Mouse (Mus musculus): ENCODE results near the gene Osbpl5.
A peak's percentile ranks its signal among the peaks of the same experiment; 100 is the strongest.

Gene Osbpl5

GRCm38 (mm10) chr7:143756125-143757026 is at the start of gene Osbpl5:
Osbpl5 (minus strand) TSS chr7:143756985.
- DNase-seq (ENCODE audit: low spot score in 2 of 2): no peak

DNA sequence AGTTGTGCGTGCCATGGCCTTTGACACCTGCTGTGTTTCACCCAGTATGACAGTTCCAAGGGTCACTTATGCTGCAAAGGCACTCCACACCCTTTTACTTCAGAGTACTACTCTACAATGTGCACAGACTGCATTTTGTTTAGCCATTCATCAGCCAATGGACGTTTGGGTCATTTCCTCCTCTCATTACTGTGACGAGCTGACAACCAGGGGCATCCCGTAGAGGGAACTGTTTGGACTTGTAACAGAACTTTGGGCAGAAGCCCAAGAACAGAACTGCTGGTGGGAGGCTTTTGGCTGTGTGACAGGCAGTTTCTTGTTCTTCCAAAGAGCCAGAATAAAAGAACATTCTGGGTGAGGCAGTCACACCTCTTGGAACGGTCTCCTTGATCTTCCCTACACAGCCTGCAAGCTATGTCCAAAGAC is 48.4 kb upstream of the Osbpl5 start:
- no peak for DNase-seq (ENCODE audit: low spot score in 2 of 2)

DNA sequence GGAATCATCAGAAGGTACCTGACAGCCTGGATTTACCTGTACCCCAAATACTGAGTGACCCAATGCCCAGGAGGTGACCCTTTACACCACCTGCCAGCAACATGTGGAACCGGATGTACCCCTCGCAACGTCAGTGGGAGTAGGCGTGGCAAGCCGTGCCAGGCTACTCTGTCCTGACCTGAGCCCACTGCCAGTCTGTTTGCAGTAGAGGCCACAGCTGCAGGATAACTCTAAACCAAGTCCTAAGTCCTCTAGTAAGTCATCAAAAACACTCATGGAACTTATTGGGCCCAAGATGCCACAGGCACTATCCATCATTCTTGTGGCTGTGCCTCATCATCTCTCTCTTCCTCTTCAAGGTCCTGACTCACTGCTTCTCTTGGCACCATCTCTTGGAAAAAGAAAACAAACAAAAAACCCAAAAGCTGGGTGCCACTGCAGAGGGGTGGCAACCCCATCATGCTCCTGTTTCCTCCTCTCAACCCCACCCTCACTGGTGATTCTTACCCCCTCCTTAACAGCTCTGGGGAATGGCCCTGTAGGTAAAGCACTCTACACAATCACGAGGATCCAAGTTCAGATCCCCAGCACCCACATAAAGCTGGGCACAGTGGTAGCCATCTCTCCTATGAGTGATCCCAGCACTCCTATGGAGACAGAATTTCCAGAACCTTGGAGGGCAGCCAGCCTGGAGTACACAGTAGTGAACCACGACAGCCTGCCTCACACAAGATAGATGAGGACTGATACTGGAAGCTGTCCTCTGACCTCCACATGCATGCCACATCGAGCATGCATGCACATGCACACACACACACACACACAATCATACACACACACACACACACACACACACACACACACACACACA is 44.6 kb upstream of the Osbpl5 start:
- no peak for DNase-seq (ENCODE audit: low spot score in 2 of 2)

DNA sequence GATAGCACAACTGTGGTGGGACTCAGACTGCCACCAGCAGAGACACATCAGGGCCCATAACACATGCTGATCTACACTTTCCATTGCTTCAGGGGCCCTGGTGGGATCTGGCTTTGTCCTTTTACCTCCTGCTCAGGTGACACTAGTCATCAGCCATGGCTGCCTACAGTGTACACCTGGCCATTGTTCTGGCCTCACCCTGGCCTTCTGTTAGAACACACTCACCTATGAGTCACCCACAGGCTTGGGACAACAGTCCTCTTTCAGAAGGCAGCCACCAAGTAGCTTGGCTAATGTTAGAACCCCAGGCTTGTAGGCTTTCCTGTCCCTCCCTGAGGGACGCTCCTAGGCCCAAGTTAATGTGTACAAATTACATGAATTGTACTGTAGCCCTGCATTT is 44.0 kb upstream of the Osbpl5 start:
- DNase-seq (ENCODE audit: low spot score in 2 of 2): no peak

- no peak for DNase-seq (ENCODE audit: low spot score in 2 of 2)
Observed at GRCm38 (mm10) chr7:143798783-143799182, 42.0 kb upstream of the Osbpl5 start.

DNA sequence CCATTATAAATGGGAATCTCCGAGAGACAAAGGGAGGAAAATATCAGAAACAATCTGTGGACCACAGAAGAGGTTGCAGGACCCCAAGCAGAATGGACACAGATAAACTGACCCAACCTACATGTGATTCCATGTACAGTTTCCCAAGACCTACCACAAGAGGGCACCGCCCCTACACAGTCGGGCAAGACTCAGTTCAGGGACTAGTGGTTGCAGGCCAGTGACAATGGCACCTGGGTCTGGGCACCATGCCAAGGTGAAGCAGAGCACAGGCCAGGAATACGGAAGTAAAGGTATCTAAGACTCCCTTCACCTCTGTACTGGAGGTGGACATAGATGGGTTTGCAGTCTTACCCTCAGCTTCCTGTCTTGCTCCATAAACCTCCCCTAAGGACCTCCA is 36.3 kb upstream of the Osbpl5 start:
- DNase-seq (ENCODE audit: low spot score in 2 of 2): peak; percentile 43 to 70

- DNase-seq (ENCODE audit: low spot score in 2 of 2): no peak
Observed at GRCm38 (mm10) chr7:143792336-143792985, 35.7 kb upstream of the Osbpl5 start.

GRCm38 (mm10) chr7:143783996-143784829 is 27.4 kb upstream of the Osbpl5 start, which contains the start of gene Mrgpre:
Mrgpre (minus strand) TSS chr7:143784500.
- DNase-seq (ENCODE audit: low spot score in 2 of 2): peak; percentile 41 to 75

DNA sequence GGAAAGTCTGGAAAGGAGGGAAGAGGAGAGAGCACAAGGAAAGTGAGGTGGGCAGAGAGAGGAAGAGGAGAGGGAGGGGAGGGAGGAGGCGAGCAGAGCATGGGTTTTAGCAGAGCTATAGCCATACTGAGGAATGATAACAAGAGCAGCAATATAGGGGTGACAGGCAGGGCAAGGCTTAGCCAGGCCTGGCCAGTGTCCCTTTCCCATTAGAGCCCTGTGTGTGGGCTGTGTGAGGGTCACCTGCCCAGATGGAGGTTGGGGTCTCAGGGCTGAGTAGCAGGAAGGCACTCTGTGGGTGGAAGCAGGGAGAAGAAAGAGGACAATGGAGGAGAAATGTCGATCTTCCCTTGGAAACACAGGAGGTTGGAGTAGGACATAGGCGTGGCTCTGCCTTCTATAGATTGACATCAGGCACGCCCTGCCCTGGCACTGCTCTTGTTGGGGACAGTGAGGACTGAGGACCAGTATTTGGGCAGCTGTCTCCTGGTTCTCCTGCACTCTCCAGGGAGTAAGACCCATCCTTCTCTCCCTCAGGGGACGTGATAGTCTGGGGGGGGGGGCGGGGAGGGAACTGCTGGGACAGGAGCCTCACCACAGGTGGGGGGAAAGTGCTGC is 26.7 kb upstream of the Osbpl5 start:
- no peak for DNase-seq (ENCODE audit: low spot score in 2 of 2)

DNA sequence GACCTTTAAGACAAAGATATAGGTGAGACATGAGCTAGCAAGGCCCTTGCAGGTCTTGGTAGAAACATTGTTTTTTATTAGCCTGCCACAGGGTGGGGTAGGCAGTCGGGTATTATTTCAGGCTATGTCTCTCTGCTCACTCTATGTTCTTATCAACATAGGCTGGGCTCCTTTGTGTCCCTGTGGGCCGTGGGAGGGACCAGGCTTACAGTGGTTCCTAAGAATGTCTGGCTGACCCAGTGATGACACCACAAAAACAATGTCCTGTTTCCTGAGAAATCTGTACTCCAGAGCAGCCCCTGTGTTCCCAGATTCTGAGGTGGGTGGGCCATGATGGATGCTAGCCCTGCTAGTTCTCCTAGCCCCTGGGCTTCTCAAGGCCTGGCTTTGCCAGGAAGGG is 20.6 kb upstream of the Osbpl5 start:
- DNase-seq (ENCODE audit: low spot score in 2 of 2): no peak

GRCm38 (mm10) chr7:143776137-143776536 is 19.4 kb upstream of the Osbpl5 start:
- no peak for DNase-seq (ENCODE audit: low spot score in 2 of 2)

- DNase-seq (ENCODE audit: low spot score in 2 of 2): no peak
Observed at GRCm38 (mm10) chr7:143769461-143769860, 12.7 kb upstream of the Osbpl5 start.

GRCm38 (mm10) chr7:143768267-143768666 is 11.5 kb upstream of the Osbpl5 start:
- DNase-seq (ENCODE audit: low spot score in 2 of 2): no peak

- DNase-seq (ENCODE audit: low spot score in 2 of 2): no peak
Observed at GRCm38 (mm10) chr7:143766893-143767292, 10.1 kb upstream of the Osbpl5 start, which contains the start of gene Mrgprg. Mrgprg (minus strand) TSS chr7:143766993.

DNA sequence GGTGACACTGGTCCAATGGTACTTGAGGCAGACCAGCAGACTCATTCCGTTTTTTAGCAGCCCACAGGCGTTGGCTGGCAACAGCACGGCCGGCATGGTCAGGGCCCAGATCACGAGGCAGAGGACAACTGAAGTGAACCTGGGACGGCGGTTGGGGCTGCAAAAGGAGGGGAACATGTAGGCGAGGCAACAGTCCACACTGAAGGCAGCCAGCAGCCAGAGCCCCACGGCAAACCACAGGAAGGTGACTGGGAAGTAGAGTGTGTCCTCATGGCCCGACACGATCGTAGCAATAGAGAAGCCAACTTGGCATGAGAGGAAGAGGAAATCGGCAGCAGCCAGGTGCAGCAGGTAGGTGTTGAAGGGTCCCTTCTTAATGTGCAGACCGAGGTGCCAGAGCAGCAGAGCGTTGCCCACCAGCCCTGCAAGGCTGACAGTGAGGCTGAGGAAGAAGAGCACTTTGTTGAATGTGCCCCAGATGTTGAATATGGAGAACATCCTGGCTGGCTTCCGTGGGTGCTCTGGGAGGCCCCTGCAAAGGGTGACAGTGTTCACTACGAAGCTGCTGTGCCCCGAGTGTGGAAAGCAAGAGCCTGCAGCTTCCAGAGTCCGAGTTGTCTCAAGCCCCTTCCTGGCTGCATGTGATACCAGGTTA is 8.2 kb upstream of the Osbpl5 start:
- DNase-seq (ENCODE audit: low spot score in 2 of 2): no peak

DNA sequence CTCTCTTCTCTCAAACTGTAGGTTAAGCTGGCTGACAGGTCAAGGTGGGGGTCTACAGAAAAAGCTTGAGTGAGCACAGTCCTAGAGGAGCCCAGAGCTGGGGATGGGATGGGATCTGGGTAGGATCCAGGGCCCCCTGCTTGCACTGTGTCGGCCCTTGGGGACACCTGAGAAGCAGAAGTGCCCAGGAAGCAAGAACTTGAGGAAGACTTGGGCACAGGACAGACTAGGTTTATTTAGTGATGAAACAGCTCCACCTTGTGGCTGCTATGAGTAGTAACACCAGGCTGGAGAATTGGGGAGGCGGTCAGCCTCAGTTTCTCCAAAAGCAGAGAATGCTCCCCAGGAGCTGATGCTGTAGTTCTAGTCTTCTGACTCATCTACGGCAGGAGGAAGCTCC is 7.0 kb upstream of the Osbpl5 start:
- DNase-seq (ENCODE audit: low spot score in 2 of 2): no peak

- no peak for DNase-seq (ENCODE audit: low spot score in 2 of 2)
Observed at GRCm38 (mm10) chr7:143758956-143759355, 2.2 kb upstream of the Osbpl5 start.

GRCm38 (mm10) chr7:143757696-143758095 is 911 bp upstream of the Osbpl5 start:
- DNase-seq (ENCODE audit: low spot score in 2 of 2): no peak

GRCm38 (mm10) chr7:143757027-143757390 is 224 bp upstream of the Osbpl5 start:
- peak; percentile 66 to 76 for DNase-seq (ENCODE audit: low spot score in 2 of 2)
